Mouse (Mus musculus): ENCODE data around the gene Rgmb.

GRCm38 (mm10) chr17:15832398-15832797 is 1.6 kb upstream of the Rgmb start:
- no peak for TF ChIP-seq CTCF (IDR thresholded peaks at IDR 0.05; ENCODE audit: control insufficient read depth, insufficient read depth, insufficient replicate concordance, low read depth, low read length)
- TF ChIP-seq POLR2A (IDR thresholded peaks at IDR 0.05; ENCODE audit: control insufficient read depth, low read depth, low read length): no peak

Data from testis, adult 2 months (tissue).